Mouse (Mus musculus) liver, postnatal 0 days (tissue): Measurements from ENCODE around the gene Gm20388. TPM values are rescaled to one million over a fixed set of nuclear protein-coding genes. Genes with fewer than 3 reads are reported as not detected.
A peak's percentile ranks its signal among the peaks of the same experiment; 100 is the strongest.

Experiments used
- ATAC-seq: fragments of 200-750 bp; cut with Nextera tagmentation; 2 replicates; pipeline ENCODE4 v1.8.0; 2017; ENCODE audit warnings: mild to moderate bottlenecking, moderate library complexity
- DNase-seq: peaks from one replicate; pipeline ENCODE4 v3.0.0-alpha.2; 2016
- H3K27ac ChIP-seq: fragments of 300-500 bp; sonication (generic); 2 replicates; pipeline ENCODE4 v1.5.1; 2014; ENCODE audit warnings: antibody characterized with exemption, moderate library complexity, mild to moderate bottlenecking, low read depth
- H3K27me3 ChIP-seq: fragments of 300-500 bp; sonication (generic); 2 replicates; pipeline ENCODE4 v1.6.1; 2014; ENCODE audit warnings: low read length, control low read depth, mixed read lengths; ENCODE audit not compliant: insufficient read depth
- H3K36me3 ChIP-seq: fragments of 300-500 bp; sonication (generic); replicated peaks from 2 replicates; pipeline ENCODE4 v1.6.1; 2014; ENCODE audit warnings: mild to moderate bottlenecking, control low read depth, low read length, moderate library complexity, mixed read lengths; ENCODE audit not compliant: insufficient read depth
- H3K4me1 ChIP-seq: fragments of 300-500 bp; sonication (generic); 2 replicates; pipeline ENCODE4 v1.6.1; 2014; ENCODE audit warnings: antibody characterized with exemption, mild to moderate bottlenecking, control low read depth; ENCODE audit not compliant: insufficient read depth
- H3K4me2 ChIP-seq: fragments of 300-500 bp; sonication (generic); 2 replicates; pipeline ENCODE4 v1.6.1; 2014; ENCODE audit warnings: low read depth, mild to moderate bottlenecking, low read length, moderate library complexity, mixed read lengths
- H3K4me3 ChIP-seq: fragments of 300-500 bp; sonication (generic); 2 replicates; pipeline ENCODE4 v1.5.1; 2014; ENCODE audit warnings: low read depth, low read length
- H3K9ac ChIP-seq: fragments of 300-500 bp; sonication (generic); replicated peaks from 2 replicates; pipeline ENCODE4 v1.6.1; 2014; ENCODE audit warnings: mild to moderate bottlenecking, moderate library complexity
- H3K9me3 ChIP-seq: fragments of 300-500 bp; sonication (generic); 2 replicates; pipeline ENCODE4 v1.6.1; 2016; ENCODE audit warnings: mild to moderate bottlenecking, control low read depth, low read length, mixed read lengths
- CTCF ChIP-seq: sonication (generic); IDR thresholded peaks from 2 replicates; pipeline ENCODE4 v1.5.1; 2016; ENCODE audit warnings: antibody characterized with exemption, low read depth
- EP300 ChIP-seq: IDR thresholded peaks from 2 replicates; pipeline ENCODE4 v1.6.1; 2016; ENCODE audit warnings: antibody characterized with exemption, low read depth, mild to moderate bottlenecking
- WGBS: fragments of 180-500 bp; shearing (Covaris S2); extraction: QIAGEN DNeasy Blood & Tissue Kit; methylation state at CpG from one replicate; pipeline ENCODE4 v1.1.7; 2014; ENCODE audit not compliant: insufficient replicate concordance; 5-methylcytosine and 5-hydroxymethylcytosine counted together
- polyA plus RNA-seq: library from polyadenylated mRNA; unstranded; fragments of >200 nt; fragmentation: Nextera tagmentation; extraction: Ambion mirVana; gene quantifications from 2 replicates; pipeline ENCODE4 v1.2.1, GENCODE M21; 2015

Gm20388 gene
- polyA plus RNA-seq, 1 experiment from 2014 or later, result not detected

GRCm38 (mm10) chr8:120550937-120551676 lies 640.5 kb downstream of the Gm20388 start:
- Histone ChIP-seq H3K4me1 (peaks cover 42% of the 10 kb centered on the region), H3K9me3 (no peaks in the 10 kb centered on the region), H3K4me3 (no peak overlapping the region), H3K27ac (no peak overlapping the region), H3K36me3 (peaks cover 29% of the 10 kb centered on the region), H3K9ac (no peak overlapping the region), H3K4me2 (no peak overlapping the region), H3K27me3 (no peaks in the 10 kb centered on the region)
- TF ChIP-seq CTCF, result no peak
- WGBS, result 81% methylated on average over 11 of the region's 11 CpGs
- ATAC-seq (no peak), DNase-seq (no peak)

GRCm38 (mm10) chr8:120551677-120551980 lies 641.0 kb downstream of the Gm20388 start:
- Histone ChIP-seq H3K27me3 (no peaks in the 10 kb centered on the region), H3K4me1 (peaks cover 41% of the 10 kb centered on the region), H3K9me3 (no peaks in the 10 kb centered on the region), H3K36me3 (peaks cover 34% of the 10 kb centered on the region), H3K9ac (no peak overlapping the region), H3K4me2 (no peak overlapping the region), H3K27ac (no peak overlapping the region), H3K4me3 (no peak overlapping the region)
- 82% methylated on average over 3 of the region's 3 CpGs for WGBS
- TF ChIP-seq EP300 (no peak), CTCF (no peak)
- ATAC-seq (no peak), DNase-seq (no peak)

- peaks cover 39% of the 10 kb centered on the region for H3K4me1 ChIP-seq
- WGBS, result 87% methylated on average over 11 of the region's 11 CpGs
Observed at GRCm38 (mm10) chr8:120552509-120552908, 641.9 kb downstream of the Gm20388 start.

GRCm38 (mm10) chr8:120553441-120554123 lies 642.9 kb downstream of the Gm20388 start:
- no peak overlapping the region for H3K4me3 ChIP-seq
- TF ChIP-seq CTCF (peak; percentile 36), EP300 (no peak)
- H3K9ac ChIP-seq, result no peak overlapping the region
- H3K9me3 ChIP-seq, result no peaks in the 10 kb centered on the region
- WGBS, result 92% methylated on average over 24 of the region's 24 CpGs
- H3K27ac ChIP-seq, result no peak overlapping the region
- H3K4me1 ChIP-seq, result peaks cover 28% of the 10 kb centered on the region
- peaks cover 37% of the 10 kb centered on the region for H3K36me3 ChIP-seq
- H3K4me2 ChIP-seq, result no peak overlapping the region
- no peaks in the 10 kb centered on the region for H3K27me3 ChIP-seq
- ATAC-seq (no peak), DNase-seq (no peak)

More at GRCm38 (mm10) chr8:120552509-120552908, 641.9 kb downstream of the Gm20388 start:
- H3K27ac ChIP-seq, result no peak overlapping the region
- H3K4me2 ChIP-seq, result no peak overlapping the region
- no peaks in the 10 kb centered on the region for H3K9me3 ChIP-seq
- H3K27me3 ChIP-seq, result no peaks in the 10 kb centered on the region
- DNase-seq, result no peak
- TF ChIP-seq EP300 (no peak), CTCF (no peak)
- H3K4me3 ChIP-seq, result no peak overlapping the region
- no peak overlapping the region for H3K9ac ChIP-seq
- ATAC-seq, result no peak
- H3K36me3 ChIP-seq, result peaks cover 37% of the 10 kb centered on the region

GRCm38 (mm10) chr8:120554466-120555039 lies 643.9 kb downstream of the Gm20388 start:
- TF ChIP-seq EP300, result no peak
- TF ChIP-seq CTCF, result no peak
- Histone ChIP-seq H3K4me1 (peaks cover 20% of the 10 kb centered on the region), H3K9me3 (no peaks in the 10 kb centered on the region), H3K27ac (no peak overlapping the region), H3K36me3 (peaks cover 43% of the 10 kb centered on the region), H3K9ac (no peak overlapping the region), H3K4me2 (no peak overlapping the region), H3K27me3 (no peaks in the 10 kb centered on the region), H3K4me3 (no peak overlapping the region)
- 94% methylated on average over 18 of the region's 18 CpGs for WGBS
- no peak for DNase-seq
- ATAC-seq, result no peak

- Histone ChIP-seq H3K27me3 (no peaks in the 10 kb centered on the region), H3K36me3 (peaks cover 47% of the 10 kb centered on the region), H3K4me1 (peaks cover 14% of the 10 kb centered on the region)
Observed at GRCm38 (mm10) chr8:120556198-120556892, 645.7 kb downstream of the Gm20388 start.

More at GRCm38 (mm10) chr8:120556198-120556892, 645.7 kb downstream of the Gm20388 start:
- WGBS, result 60% methylated on average over 20 of the region's 20 CpGs
- H3K4me3 ChIP-seq, result no peak overlapping the region
- H3K9me3 ChIP-seq, result no peaks in the 10 kb centered on the region
- H3K9ac ChIP-seq, result no peak overlapping the region
- TF ChIP-seq EP300, result no peak
- no peak for TF ChIP-seq CTCF
- ATAC-seq, result no peak
- no peak for DNase-seq
- H3K27ac ChIP-seq, result no peak overlapping the region
- H3K4me2 ChIP-seq, result no peak overlapping the region
